Mouse (Mus musculus) heart, postnatal 0 days (tissue): ENCODE measurements around the gene Trafd1.

ENCODE experiments used
- CTCF ChIP-seq: IDR thresholded peaks from 2 replicates; pipeline ENCODE4 v1.5.1; 2016; ENCODE audit warnings: antibody characterized with exemption, control low read depth, low read depth
- EP300 ChIP-seq: IDR thresholded peaks from 2 replicates; pipeline ENCODE4 v1.6.1; 2016; ENCODE audit warnings: antibody characterized with exemption, low read depth

- no peak for TF ChIP-seq CTCF
- TF ChIP-seq EP300 = no peak
Measured at GRCm38 (mm10) chr5:121333976-121334375, 51.5 kb downstream of the Trafd1 start.
